Mouse (Mus musculus) thymus, postnatal 36 days (tissue): ENCODE results near the gene Coasy.

Source experiments
- DNase-seq, 2 experiments: peaks; one replicate each; pipeline ENCODE4 v3.0.0; 2022; ENCODE audit warnings: mixed read lengths in 2 of 2

Gene Coasy

DNA sequence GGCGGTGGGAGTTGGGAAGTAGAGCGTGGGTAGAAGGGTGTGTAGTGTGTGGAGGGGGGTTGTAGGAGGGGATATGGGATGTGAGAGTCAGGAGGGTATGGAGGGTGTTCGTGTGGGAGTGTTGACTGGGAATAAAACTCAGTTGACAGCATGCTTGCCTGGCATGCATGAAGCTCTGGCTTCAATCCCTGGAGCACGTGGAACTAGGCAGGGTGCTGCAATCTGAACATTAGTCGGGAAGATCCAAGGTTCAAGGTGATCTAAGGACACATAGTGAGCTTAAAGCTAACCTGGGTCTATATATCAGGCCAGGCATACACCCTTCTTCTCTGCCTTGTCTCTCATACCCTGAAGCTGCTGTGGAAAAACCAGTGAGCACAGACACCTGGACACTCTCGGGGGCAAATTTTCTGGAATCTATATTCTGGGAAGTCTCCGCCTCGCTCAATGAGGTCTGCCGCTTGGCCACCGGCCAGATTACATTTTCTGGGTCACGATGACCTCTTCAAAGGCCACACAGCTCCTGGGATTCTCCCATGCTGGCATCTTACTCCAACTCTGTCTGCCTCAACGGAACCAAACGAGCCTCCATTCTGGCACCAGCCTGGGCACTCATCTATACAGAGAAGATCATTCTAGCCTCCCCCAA is 52.0 kb downstream of the Coasy start:
- DNase-seq = no peak
